Mouse (Mus musculus) cerebellum, postnatal 36 days (tissue): Measurements from ENCODE around the gene Ino80d.

Experiments used
- DNase-seq, 2 experiments: peaks; one replicate each; pipeline ENCODE4 v3.0.0; 2021 to 2022; ENCODE audit warnings: mixed read lengths in 2 of 2

The Ino80d gene

DNA sequence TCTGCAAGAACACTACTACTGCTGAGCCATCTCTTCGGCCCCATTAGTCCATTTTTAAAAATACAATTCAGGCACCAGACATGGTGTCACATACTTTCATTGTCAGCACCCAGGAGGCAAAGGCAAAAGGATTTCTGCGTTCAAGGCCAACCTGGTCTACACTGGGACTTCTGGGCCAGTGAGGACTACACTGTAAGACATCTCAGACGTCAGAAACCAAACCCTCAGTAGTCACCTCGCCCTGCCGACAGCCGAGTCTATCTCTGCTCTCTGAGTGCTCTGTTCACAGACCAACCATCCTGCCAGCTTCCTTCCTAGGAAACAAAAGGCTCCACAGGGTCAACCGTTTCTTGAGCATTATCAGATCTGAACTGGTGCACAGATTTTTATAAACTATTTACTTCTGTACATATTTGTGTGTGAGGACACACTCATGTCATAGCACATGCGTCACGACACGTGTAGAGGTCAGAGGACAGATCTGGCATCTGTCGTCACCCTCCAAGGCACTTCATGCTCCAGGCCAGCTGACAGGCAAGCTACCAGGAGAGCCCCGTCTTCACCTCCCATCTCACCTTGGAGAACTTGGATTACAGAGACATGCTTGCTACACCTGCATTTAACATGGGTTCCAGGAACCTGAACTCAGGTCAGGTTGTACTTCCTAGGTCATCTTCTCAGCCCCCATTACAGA, 11.6 kb downstream of the Ino80d start:
- DNase-seq, result no peak

DNA sequence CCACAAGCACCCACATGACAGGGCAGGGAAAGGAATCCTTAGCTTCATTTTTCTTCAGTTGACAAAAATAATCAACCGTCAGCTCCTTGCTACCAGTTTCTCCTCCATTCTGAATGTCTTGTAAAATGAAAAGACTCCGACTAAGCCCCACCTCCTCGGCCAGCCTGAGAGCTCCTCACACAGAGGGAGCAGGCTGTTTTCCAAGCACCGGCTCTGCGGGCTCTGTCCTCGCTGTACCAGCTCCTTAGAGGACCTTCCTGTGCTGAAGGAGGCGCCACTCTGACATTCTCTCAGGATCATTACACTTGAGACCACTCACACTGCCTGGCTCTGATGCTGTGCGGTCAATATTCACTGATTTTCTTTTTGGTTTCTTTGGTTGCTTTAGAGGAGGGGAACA, 14.3 kb downstream of the Ino80d start:
- DNase-seq, result no peak

DNA sequence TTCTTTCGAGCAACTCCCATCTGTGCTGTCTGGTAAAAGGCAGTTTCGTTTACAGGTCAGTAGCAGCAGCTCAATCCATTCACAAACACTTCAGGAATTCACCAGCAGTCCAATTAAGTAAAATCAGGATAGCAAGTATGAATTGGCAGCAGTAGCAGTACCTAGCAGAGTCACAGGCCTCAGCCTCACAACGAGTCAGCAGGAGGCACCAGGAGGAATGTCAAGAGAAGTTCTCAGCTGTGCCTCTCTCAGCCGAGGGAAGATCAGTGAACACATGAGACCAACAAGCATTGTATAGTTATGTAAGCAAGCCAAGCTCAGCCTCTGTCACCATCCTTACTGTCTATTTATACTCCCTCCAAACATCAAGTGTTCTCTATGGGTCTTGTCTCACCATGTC, 15.6 kb downstream of the Ino80d start:
- no peak for DNase-seq

DNA sequence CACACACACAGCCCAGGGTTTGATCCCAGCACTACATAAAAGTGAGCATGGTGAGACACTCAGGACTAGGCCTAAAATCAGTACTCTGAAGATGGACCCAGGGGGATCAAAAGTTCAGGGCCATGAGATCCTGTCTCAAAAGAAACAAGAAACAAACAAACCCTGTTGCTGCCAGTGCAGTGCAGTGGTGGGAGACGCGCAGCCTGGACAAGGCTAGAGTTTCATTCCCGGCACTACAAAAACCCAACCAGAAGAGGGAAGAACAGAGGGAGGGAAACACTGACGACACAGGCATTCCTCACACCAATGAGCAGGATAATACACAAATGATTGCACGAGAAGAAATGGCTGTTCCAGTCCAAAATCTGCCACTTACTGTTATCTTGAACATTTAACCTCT, 18.4 kb downstream of the Ino80d start:
- DNase-seq, result no peak

DNA sequence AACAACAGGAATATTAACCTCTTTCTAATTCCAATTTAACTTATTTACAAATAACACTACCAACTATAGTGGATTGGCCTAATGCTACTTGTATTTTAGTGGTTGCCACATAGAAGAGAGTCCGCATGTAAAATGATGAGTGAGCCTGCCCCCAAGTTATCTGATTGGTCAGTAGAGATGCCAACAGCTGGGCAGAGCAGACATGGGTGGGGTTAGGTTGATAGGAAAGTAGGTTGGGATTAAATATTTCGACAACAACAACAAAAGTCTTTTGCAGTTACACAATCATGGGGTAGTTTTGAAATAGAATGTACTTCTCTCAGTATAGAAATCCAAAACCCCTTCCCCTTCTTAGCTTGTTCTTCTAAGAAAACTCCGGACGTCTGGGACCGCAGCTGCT, 24.7 kb downstream of the Ino80d start:
- DNase-seq, result no peak

DNA sequence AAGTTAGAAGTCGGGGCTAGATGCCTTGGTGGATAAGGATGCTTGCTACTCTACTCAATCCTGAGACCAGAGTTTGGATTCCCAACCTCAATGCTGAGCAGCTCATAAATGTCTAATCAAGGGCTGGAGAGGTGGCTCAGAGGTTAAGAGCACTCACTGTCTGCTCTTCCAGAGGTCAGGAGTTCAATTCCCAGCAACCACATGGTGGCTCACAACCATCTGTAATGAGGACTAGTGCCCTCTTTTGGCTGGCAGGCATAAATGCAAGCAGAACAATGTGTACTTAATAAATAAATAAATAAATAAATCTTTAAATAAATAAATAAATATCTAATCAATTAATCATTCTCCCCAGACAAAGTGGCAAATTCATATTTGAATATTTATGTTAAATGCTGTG, 25.9 kb downstream of the Ino80d start:
- no peak for DNase-seq

DNA sequence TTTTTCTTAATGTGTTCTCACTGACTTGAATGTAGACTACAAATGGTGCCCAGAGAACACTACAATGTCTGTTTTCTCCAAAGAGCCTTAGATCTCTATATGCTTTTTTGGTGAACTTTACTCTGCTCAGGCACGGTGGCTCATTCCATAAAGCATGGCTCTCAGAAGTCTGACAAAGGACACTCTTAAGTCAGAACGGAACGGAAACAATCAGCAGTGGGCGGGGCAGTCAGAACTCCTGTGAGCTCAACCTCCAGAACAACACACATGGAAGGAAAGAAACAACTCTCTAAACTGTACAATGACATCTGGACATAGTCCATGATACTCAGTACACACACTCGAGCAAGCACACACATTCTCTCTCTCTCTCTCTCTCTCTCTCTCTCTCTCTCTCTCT, 34.2 kb downstream of the Ino80d start:
- DNase-seq, result no peak

DNA sequence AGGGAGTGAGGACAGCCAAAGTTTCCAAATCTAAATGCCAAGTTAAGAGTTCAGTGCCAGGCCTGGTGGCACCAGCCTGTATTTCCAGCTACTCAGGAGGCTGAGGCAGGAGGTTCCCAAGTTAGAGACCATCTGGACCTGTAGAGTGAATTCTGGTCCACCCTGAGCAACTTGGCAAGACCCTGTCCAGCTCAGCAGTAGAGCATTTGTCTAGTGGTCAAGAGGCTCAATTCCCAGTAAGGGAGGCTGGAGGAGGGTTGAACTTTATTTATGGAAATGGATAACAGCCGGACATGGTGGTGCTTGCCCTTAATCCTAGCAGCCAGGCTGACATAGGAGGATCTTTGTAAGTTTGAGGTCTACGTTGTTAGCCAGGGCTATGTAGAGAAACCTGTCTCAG, 38.1 kb downstream of the Ino80d start:
- DNase-seq, result no peak

DNA sequence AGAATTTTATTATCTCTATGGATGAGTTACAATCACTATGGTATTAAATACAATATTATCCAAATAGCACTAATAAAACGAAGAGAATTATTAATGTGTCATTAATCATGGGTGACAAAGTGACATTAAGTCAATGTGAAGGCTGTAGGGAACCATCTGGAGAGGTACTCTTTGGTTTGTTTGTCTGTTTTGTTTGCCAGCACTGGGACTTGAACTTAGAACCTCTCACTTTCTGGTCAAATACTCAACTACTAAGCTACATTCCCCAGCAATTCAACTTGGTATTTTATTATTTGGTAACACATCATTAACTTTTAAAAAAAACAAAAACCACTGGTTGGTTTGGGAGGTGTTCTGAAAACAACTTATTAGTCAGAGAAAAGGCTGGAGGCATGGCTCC, 43.1 kb downstream of the Ino80d start:
- DNase-seq, result no peak

DNA sequence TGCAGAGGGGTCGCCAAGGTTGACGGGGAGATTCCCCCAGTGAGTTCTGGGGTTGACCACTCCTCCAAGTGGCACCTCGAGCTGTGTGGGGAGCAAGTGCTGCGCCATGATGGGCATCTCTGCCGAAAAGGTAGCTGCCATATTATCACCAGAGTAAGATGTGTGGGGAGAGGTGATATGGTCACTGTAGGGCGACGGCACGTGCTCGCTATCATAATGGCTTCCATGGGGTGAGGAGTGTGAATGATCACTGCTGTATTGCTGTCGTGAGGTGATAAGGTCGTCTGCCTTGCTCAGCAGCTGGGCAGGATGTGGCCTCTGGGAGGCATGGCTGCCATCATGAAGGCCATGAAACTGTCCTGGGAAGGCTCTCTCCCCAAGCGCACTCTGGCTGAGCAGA, 56.1 kb downstream of the Ino80d start:
- no peak for DNase-seq

DNA sequence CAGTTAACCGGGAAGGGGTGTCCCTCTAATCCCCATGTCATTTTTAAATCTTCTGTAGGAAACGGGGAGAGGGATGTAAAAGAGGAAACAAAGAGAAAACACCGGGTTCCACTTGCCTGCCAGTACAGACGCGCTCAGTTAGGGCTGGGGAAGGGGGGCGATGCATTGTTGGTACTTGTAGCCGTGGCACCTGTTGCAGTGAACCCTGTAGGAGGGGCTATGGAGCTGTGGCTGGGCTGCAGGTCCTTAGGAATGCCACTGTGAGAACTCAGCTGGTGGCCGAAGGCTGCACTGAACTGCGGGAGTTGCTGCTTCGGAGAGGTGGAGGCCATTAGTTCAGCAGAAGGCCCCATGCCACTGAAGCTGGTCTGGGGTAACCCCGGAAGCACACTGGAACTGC, 56.6 kb downstream of the Ino80d start:
- no peak for DNase-seq

DNA sequence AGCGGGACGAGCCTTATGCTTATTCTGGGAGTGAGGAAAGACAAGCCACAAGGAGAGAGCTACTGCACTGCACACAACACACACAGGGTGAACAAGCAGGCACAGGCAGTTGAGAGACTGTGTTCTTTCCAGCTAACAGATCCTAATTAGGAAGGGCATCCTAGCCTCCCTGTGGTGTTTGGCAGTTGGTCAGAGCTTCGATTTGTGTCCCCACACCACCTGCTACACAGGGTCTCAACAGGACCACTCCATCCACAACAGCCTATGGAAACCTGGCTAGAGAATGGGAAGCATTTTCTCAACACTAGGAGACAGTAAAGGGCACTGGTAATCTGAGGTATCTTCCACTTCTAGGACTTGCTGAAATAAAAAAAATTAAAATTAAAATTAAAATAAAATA, 57.1 kb downstream of the Ino80d start:
- no peak for DNase-seq

DNA sequence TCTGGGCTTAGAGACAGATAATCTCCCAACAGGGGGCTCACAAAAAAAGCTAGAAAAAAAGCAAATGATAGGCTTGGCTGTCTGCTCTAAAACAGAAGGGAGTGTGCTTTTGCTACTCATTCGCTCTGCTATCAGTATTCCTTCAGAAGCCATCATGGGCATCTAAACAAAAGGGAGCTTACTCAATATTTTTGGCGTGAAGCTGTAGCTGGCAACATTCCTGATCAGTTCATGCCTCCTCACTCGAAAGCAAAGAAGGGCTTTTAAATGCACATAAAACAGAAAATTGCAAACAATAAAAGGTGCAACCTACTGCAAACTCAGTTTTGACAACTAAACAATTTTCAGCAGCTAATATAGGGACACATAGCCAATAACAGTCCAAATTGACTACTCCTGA, 59.1 kb downstream of the Ino80d start:
- DNase-seq, result peak; percentile 28 to 40

DNA sequence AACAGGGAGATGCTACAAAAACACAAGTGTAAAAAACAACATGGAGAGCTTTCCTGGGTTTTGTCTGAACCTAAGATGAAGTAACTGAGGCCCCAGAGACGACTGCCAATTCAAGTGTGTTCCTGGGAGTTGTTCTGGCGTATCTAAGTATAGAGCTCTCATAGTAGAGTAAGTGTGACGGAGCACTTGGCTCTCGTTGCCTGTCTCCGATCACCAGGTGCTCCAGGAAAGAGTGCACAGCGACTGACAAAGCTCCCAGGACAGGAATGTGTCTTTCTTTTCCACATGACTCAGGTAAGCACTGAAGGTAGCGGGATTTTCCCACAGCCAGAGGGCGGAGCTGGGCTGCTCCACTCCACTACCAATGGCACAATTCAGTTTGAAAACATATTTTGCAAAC, 63.6 kb downstream of the Ino80d start:
- DNase-seq, result peak; percentile 46 to 59

DNA sequence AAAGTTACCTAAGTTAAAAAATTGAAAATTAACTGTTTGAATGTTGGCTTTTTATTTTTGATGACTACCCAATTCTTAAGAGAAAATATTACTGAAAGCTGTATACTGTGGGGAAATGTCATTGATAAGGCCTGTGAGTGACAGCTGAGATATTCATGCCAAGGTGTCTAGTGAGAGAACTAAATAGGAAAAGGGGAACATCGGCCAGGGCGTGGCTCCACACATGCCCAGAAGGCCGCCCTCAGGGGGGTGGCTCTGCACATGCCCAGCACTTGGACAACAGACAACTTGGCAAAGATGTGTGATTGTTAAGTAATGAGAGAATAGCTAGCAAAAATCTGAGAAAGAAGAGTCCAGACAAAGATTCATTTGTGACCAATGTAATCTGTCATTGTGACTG, 64.5 kb downstream of the Ino80d start:
- DNase-seq, result peak; percentile 87

DNA sequence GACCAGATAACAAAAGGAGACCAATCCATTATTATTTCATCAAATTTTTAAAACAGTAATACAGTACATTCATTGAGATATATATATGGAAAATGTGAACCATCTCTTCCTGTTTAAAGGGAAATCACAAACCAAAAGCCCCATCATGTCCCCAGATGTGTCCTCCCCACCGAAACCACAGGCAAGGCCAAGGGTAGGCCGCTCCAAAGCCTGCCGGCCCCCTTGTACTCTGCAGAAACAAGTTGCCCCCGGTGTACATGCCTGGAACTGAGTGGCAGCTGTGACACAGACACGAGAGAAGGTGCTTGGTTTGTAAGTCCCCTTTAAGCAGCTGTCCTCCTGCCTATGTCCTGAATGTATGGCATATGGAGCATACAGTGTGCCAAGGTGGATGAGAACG, 66.5 kb downstream of the Ino80d start:
- peak in 1 of 2 experiments; percentile 14 for DNase-seq

DNA sequence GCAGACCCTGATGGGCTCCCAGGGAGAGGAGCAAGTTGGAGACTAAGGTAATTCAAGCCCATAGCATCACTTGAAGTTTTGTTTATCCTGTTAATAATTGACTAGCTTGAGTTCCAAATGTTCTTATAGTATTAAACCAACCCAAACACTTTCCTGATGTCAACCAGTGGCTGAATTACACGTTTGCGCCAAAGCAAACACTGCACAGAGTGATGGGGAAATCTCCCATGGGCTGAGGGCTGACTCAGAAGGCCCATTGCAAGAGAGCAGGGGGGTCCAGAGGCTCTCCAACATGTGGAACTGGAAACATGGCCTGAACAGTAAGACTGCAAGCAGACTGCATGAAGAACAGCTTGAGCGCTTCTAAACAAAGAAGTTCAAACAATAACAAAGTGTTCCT, 81.5 kb downstream of the Ino80d start:
- DNase-seq, result no peak

DNA sequence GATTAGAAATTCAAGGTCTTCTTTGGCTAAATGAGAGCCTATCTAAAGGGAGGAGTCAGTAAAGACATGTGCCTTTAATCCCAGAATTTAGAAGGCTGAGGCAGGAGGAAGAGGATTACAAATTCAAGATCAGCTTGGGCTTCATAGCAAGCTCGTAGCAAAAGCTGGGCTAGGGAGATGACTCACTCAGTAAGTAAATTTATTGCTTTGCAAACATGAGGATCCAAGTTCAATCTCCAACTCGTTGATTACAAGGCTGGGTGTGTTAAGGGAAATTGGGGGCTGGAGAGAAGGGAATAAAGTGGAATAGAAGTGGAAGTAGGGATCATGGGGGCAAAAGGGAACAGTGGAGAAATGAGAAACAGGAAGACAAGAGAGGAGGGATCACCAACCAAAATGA, 94.6 kb downstream of the Ino80d start:
- no peak for DNase-seq

DNA sequence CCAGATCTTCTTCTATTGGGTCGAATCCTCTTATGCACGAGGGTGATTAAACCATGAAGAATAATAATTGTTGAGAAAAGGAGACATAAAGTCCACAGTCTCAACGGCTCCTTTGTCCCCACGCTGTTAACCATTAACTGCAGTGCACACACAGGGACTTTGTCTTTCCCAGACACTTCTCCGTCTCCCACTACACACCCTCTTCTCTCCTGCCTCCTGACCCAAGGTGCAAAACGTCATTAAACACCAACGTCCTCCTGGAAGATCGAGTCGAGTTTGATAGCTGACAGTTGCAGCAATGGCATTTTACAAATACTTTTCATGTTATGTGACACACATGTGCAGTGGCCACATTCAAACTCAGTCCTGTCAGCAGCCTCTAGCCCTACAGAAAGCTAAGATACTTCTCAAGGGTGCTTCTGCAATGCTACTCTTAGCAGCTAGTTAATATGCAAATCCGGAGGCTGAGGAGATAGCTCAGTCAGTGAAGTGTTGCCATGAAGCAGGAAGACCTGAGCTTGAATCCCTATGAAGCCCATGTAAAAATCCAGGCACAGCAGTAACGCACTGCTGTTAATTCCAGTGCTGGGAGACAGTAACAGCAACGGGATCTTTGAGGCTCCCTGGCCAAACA, 109.3 kb downstream of the Ino80d start:
- no peak for DNase-seq

DNA sequence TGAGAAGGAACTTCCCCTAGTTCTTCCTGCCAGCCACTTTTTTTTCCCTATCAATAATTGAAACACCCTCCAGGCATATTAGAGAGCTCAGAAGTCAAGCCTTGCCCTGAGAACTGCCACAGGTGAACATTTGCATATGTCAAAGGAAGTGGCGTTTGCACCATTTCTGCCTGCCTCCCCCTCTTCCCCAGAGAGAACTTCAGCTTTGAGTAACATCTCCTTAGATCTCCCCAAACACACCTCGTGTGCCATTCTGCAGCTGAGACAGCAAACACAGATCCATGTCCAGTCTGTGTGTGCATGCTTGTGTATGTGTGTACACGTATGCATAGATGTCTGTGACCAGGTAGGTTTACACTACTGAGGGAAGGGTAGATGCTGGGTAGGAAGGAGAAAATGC, 112.6 kb downstream of the Ino80d start:
- DNase-seq, result no peak

DNA sequence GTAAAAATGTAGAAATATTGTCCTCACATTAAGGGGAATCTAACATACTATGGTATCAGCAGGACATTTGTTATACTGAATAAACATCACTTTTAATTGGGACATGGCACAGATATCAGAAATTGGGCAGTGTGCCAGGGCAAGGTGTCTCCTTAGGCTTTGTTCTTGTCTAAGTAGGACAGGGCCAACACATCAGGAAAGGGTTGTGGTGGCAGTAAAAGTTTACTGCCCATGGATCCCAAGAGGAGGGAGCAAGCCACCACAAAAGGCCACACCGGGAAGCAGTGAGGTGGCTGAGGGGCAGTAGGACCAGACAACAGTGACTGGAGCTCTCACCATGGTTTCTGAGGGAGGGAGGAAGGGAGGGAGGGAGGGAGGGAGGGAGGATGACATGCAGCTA, 121.1 kb downstream of the Ino80d start:
- peak; percentile 17 to 23 for DNase-seq

DNA sequence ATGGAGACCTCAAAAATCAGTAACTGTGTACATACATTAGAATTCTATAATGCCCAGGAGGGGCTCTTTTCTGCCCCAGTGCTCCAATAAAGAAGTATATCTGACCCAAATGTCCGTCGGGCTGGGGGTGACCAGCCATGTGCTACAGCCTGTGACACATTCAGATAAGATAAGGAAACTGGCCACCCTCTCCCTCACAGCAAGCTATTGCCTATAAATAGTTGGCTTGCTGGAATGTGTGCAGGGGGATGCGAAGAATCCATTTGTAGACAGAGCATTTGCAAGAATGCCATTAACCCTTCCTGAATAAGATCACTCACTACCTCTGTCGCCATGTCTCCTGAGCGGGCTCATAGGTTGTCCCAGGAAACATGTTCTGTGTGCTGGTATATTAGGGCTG, 121.8 kb downstream of the Ino80d start:
- DNase-seq, result no peak

DNA sequence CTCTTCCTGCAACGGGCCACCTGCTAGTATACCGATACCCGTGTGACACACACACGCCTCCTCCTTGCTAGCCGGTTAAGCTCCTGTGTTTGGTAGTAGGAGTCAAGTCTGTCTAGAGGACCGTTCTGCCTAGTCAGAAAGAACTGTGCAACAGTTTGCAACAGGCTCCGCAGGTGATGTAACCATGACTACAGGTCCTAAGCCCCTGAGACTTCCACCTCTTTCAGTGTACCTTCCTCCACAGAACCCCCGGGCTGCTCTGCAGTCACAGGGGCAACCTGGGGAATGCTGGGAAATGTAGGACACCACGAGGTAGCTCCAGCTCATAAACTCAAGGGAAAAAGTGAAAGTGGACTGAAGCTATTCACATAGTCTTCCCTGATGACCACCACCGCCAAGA, 123.4 kb downstream of the Ino80d start:
- DNase-seq, result no peak

DNA sequence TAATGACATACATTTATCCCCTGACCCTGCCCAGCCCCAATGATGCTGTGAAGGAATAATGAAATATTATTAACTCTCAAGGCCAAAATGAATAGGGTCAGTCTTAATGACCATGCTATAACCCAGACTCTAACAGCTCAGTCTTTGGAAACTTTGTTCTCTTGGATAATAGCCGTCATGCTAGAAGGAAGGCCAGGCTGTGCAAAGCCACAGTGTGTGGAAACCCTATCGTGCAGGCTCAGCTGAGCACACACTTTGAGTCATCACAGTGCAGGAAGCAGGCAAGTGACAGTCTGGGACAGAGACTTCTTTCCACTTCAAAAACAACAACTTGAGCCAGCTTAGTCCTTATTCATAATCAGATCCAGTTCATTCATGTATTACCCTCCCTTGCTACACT, 126.9 kb downstream of the Ino80d start:
- DNase-seq, result no peak

DNA sequence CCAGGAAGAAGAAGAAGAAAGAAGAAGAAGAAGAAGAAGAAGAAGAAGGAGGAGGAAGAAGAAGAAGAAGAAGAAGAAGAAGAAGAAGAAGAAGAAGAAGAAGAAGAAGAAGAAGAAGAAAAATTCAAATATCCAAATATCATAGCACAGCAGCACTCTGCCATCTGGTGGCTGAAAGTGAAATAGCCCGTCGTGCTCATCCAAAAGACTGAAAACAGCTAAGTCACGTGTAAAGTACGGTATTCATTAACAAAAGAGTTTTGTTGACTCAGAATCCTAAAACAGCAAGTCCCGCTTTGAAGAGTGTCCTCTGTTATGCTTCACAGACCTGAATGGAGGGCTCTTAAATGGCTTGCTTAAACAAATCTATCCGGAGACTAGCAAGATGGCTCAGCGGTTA, 128.2 kb downstream of the Ino80d start:
- DNase-seq, result peak; percentile 50 to 61
